Mouse (Mus musculus): ENCODE data around the gene Gm10306. TPM values are rescaled to one million over a fixed set of nuclear protein-coding genes. Genes with fewer than 3 reads are reported as not detected.

The Gm10306 gene
- polyA plus RNA-seq, 1 experiment = not detected

DNA sequence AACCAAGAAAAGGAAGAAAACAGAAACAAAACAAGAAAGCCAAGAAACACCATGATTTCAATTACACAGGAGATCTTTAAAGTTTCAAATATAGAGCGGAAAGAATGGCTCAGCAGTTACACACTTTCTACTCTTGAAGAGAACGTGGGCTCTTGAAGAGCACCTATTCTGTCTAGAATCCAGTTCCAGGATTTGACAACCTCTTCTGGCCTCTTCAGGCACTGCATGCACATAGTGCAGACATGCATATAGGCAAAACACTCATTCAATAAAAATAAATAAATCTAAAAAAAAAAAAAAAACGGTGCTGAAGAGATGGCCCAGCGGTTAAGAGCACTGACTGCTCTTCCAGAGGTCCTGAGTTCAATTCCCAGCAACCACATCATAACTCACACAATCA is 13.3 kb upstream of the Gm10306 start:
- DNase-seq = no peak
- 93% methylated on average over 4 of the region's 4 CpGs for WGBS
- Histone ChIP-seq H3K27ac (ENCODE audit: control insufficient read depth, insufficient read depth, low read length) (no peak overlapping the region), H3K36me3 (ENCODE audit: control insufficient read depth, insufficient read depth, low read length) (no peaks in the 10 kb centered on the region), H3K4me3 (ENCODE audit: control insufficient read depth, insufficient read depth, low read length) (no peak overlapping the region), H3K4me1 (replicated peaks; ENCODE audit: control insufficient read depth, insufficient read depth, low read length) (no peaks in the 10 kb centered on the region), H3K27me3 (ENCODE audit: control insufficient read depth, insufficient read depth, low read length) (no peaks in the 10 kb centered on the region)
- no peak for TF ChIP-seq POLR2A (IDR thresholded peaks at IDR 0.05; ENCODE audit: control insufficient read depth, extremely low read depth, insufficient read depth, low read length, poor library complexity)

DNA sequence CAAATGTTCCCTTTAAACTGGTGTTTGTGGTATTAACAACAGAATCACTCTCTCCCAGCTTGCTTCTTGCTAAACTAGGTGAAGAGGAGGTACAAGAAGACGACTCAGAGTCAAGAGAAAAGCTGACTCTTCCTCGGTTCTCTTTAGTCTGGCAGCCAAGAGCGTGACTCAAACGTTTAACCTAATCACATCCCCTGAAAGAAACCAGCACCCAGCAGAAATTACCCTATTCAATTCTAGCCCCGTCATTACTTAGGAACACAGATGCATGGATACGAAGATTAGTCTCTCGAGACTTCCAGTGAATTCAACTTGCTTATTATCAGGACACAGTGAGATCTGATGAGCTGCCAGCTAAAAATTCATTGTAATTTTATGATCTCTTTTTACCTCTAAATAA is 12.0 kb upstream of the Gm10306 start:
- Histone ChIP-seq H3K36me3 (ENCODE audit: control insufficient read depth, insufficient read depth, low read length) (no peaks in the 10 kb centered on the region), H3K4me3 (ENCODE audit: control insufficient read depth, insufficient read depth, low read length) (no peak overlapping the region), H3K4me1 (replicated peaks; ENCODE audit: control insufficient read depth, insufficient read depth, low read length) (no peaks in the 10 kb centered on the region), H3K27me3 (ENCODE audit: control insufficient read depth, insufficient read depth, low read length) (no peaks in the 10 kb centered on the region), H3K27ac (ENCODE audit: control insufficient read depth, insufficient read depth, low read length) (no peak overlapping the region)
- 92% methylated on average over 7 of the region's 7 CpGs for WGBS
- TF ChIP-seq POLR2A (IDR thresholded peaks at IDR 0.05; ENCODE audit: control insufficient read depth, extremely low read depth, insufficient read depth, low read length, poor library complexity) = no peak
- no peak for TF ChIP-seq CTCF (IDR thresholded peaks at IDR 0.05; ENCODE audit: borderline replicate concordance, control insufficient read depth, extremely low read depth, insufficient read depth, low read length, poor library complexity)
- no peak for DNase-seq

DNA sequence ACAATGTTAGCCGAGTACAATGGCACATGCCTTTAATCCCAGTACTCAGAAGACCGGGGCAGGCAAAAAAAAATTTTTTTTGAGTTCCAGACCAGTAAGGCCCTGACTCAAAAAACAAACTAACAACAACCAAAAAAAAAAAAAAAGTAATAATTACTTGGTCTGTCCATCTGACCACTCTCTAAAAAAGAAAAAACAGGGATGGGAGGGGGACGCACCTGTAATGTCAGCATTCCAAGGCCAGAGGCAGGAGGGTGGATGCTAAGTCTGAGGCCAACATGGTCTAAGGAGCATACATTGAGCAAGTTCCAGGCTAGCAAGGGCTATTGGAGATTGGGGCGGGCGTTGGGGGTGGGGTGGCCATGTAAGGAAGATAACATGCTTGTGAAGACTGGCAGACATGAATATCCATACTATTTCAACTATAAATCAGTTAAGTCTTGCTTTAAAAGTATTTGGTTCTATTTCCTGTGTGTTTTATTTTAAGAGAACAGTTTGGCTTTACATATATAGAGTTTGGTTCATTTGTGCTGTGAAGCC is 1.3 kb upstream of the Gm10306 start:
- Histone ChIP-seq H3K36me3 (ENCODE audit: control insufficient read depth, insufficient read depth, low read length) (no peaks in the 10 kb centered on the region), H3K4me3 (ENCODE audit: control insufficient read depth, insufficient read depth, low read length) (no peak overlapping the region), H3K27ac (ENCODE audit: control insufficient read depth, insufficient read depth, low read length) (no peak overlapping the region), H3K4me1 (replicated peaks; ENCODE audit: control insufficient read depth, insufficient read depth, low read length) (no peaks in the 10 kb centered on the region), H3K27me3 (ENCODE audit: control insufficient read depth, insufficient read depth, low read length) (no peaks in the 10 kb centered on the region)
- 97% methylated on average over 5 of the region's 5 CpGs for WGBS
- TF ChIP-seq CTCF (IDR thresholded peaks at IDR 0.05; ENCODE audit: borderline replicate concordance, control insufficient read depth, extremely low read depth, insufficient read depth, low read length, poor library complexity) = no peak
- no peak for TF ChIP-seq POLR2A (IDR thresholded peaks at IDR 0.05; ENCODE audit: control insufficient read depth, extremely low read depth, insufficient read depth, low read length, poor library complexity)
- DNase-seq = no peak

DNA sequence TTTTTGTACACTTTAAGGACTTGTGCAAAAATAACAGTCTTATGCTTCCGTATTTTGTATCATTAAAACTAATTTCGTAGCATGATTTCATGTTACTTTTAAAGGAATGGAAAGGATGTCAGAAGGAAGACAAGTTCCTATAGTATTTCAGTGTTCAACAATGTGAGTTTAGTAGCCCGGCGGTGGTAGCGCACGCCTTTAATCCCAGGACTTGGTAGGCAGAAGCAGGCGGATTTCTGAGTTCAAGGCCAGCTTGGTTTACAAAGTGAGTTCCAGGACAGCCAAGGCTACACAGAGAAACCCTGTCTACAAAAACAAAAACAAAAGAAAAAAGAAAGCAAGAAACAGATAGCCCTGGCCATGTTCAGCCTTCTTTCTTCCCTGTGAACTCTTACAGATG is 799 bp downstream of the Gm10306 start:
- WGBS = 89% methylated on average over 7 of the region's 7 CpGs
- Histone ChIP-seq H3K36me3 (ENCODE audit: control insufficient read depth, insufficient read depth, low read length) (no peaks in the 10 kb centered on the region), H3K27ac (ENCODE audit: control insufficient read depth, insufficient read depth, low read length) (no peak overlapping the region), H3K4me3 (ENCODE audit: control insufficient read depth, insufficient read depth, low read length) (no peak overlapping the region), H3K4me1 (replicated peaks; ENCODE audit: control insufficient read depth, insufficient read depth, low read length) (no peaks in the 10 kb centered on the region), H3K27me3 (ENCODE audit: control insufficient read depth, insufficient read depth, low read length) (no peaks in the 10 kb centered on the region)
- TF ChIP-seq POLR2A (IDR thresholded peaks at IDR 0.05; ENCODE audit: control insufficient read depth, extremely low read depth, insufficient read depth, low read length, poor library complexity) (no peak), CTCF (IDR thresholded peaks at IDR 0.05; ENCODE audit: borderline replicate concordance, control insufficient read depth, extremely low read depth, insufficient read depth, low read length, poor library complexity) (no peak)
- no peak for DNase-seq

DNA sequence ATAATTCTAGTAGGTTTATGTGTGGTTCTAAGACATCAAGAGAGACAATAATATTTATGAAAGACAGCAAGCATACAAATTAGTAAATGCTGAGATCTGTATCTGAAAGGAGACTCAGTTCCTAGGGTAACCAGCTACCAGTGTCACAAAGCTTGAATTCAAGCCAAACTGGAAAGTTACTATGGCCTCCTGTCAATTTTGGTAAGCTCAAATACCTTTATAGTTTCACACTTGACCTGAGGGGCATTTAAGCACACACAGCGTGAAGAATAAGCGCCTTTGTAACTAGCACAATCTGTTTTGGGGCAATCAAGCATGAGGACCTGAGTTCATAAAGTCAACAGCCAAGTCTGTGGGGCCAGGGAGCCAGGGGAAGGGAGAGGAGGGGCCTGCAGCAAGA is 2.9 kb downstream of the Gm10306 start:
- H3K4me3 ChIP-seq (ENCODE audit: control insufficient read depth, insufficient read depth, low read length) = no peak overlapping the region
- no peaks in the 10 kb centered on the region for H3K36me3 ChIP-seq (ENCODE audit: control insufficient read depth, insufficient read depth, low read length)
- H3K27ac ChIP-seq (ENCODE audit: control insufficient read depth, insufficient read depth, low read length) = no peak overlapping the region
- no peak for DNase-seq
- TF ChIP-seq POLR2A (IDR thresholded peaks at IDR 0.05; ENCODE audit: control insufficient read depth, extremely low read depth, insufficient read depth, low read length, poor library complexity) = no peak
- no peak for TF ChIP-seq CTCF (IDR thresholded peaks at IDR 0.05; ENCODE audit: borderline replicate concordance, control insufficient read depth, extremely low read depth, insufficient read depth, low read length, poor library complexity)
- WGBS = 91% methylated on average over 2 of the region's 2 CpGs
- no peaks in the 10 kb centered on the region for H3K4me1 ChIP-seq (replicated peaks; ENCODE audit: control insufficient read depth, insufficient read depth, low read length)
- H3K27me3 ChIP-seq (ENCODE audit: control insufficient read depth, insufficient read depth, low read length) = no peaks in the 10 kb centered on the region

DNA sequence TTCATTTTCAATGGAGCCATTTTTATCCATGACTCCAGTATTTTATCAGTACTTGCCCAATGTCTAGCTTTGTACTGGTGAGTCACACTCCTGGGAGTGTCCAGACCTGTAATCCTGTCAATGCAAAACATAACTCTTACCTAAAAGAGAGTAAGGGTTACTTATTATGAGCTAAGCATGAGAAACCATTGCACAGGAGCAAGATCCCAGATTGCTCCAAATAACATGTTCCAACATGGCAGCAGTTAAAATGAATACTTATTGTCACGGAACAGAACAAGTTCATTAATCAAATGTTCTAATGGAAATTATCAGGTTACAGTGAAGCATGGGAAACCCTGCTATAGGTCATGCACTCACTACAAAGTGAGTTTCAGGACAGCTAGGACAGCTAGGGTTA is 4.0 kb downstream of the Gm10306 start:
- no peaks in the 10 kb centered on the region for H3K27me3 ChIP-seq (ENCODE audit: control insufficient read depth, insufficient read depth, low read length)
- no peak for DNase-seq
- no peaks in the 10 kb centered on the region for H3K36me3 ChIP-seq (ENCODE audit: control insufficient read depth, insufficient read depth, low read length)
- H3K4me1 ChIP-seq (replicated peaks; ENCODE audit: control insufficient read depth, insufficient read depth, low read length) = no peaks in the 10 kb centered on the region
- WGBS = 85% methylated on average over 1 of the region's 1 CpGs
- H3K4me3 ChIP-seq (ENCODE audit: control insufficient read depth, insufficient read depth, low read length) = no peak overlapping the region
- no peak for TF ChIP-seq POLR2A (IDR thresholded peaks at IDR 0.05; ENCODE audit: control insufficient read depth, extremely low read depth, insufficient read depth, low read length, poor library complexity)
- no peak for TF ChIP-seq CTCF (IDR thresholded peaks at IDR 0.05; ENCODE audit: borderline replicate concordance, control insufficient read depth, extremely low read depth, insufficient read depth, low read length, poor library complexity)
- H3K27ac ChIP-seq (ENCODE audit: control insufficient read depth, insufficient read depth, low read length) = no peak overlapping the region

DNA sequence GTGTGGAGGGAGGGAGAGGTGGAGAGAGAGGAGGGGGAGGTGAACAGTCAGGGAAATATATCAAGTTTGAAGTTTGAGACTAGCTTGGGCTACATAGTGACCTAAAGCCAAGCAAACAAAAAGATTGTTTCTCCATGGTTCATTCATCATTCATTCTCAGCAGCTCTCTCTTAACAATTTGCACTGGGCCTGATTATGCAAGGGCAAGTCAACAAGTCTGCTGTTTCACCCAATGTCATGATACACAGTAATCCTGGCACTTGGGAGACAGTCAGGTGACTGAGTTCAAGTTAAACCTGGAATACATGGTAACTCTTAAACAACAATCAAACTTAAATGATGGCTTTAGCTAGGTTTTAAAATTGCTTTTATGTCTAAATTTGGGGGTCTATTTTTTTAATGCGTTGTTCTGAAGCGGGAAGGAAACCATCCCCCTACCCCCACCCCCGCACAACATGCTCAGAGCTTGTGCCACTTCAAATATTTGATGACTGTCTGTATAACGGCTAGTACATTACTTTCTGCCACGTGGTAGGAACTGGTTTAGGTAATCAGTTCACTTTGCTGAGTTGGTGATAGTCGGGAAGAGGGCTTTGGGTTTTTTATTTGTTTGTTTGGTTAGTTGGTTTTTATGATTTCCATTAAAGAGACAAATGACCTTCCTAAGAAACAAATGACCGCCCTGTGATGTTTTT is 5.8 kb downstream of the Gm10306 start:
- 83% methylated on average over 7 of the region's 7 CpGs for WGBS
- H3K4me1 ChIP-seq (replicated peaks; ENCODE audit: control insufficient read depth, insufficient read depth, low read length) = no peaks in the 10 kb centered on the region

More for the DNA sequence above, 5.8 kb downstream of the Gm10306 start:
- Histone ChIP-seq H3K4me3 (ENCODE audit: control insufficient read depth, insufficient read depth, low read length) (no peak overlapping the region), H3K36me3 (ENCODE audit: control insufficient read depth, insufficient read depth, low read length) (no peaks in the 10 kb centered on the region), H3K27me3 (ENCODE audit: control insufficient read depth, insufficient read depth, low read length) (no peaks in the 10 kb centered on the region), H3K27ac (ENCODE audit: control insufficient read depth, insufficient read depth, low read length) (no peak overlapping the region)
- DNase-seq = no peak
- TF ChIP-seq CTCF (IDR thresholded peaks at IDR 0.05; ENCODE audit: borderline replicate concordance, control insufficient read depth, extremely low read depth, insufficient read depth, low read length, poor library complexity) = no peak
- TF ChIP-seq POLR2A (IDR thresholded peaks at IDR 0.05; ENCODE audit: control insufficient read depth, extremely low read depth, insufficient read depth, low read length, poor library complexity) = no peak
